Comparison of ENCODE assay signal across 9 mouse cellular contexts in genomic region chr2:165320531-165321150, GRCm38 (mm10). TPM values are rescaled to one million over a fixed set of nuclear protein-coding genes. Genes with fewer than 3 reads are reported as not detected.
A peak's percentile ranks its signal among the peaks of the same experiment; 100 is the strongest.
DNase-seq lines count a peak whose midpoint lies in the region; ATAC-seq lines count a peak whose summit lies in the region.
"Had no signal": no experiment of that assay in that cellular context is flagged by ENCODE, and none has a peak within 500 bp of the region (broad histone marks: within the 10 kb centered on the region; RNA-seq: fewer than 3 reads in every experiment).

No protein-coding gene starts in this region.

- peaks cover 9% of the 10 kb centered on the region for H3K36me3 ChIP-seq in kidney, embryonic 16.5 days (ENCODE audit: insufficient read depth, low read length)
- H3K36me3 ChIP-seq in megakaryocyte, embryonic 14.5 days (replicated peaks; ENCODE audit: low read length), result peaks cover 59% of the 10 kb centered on the region

- no peaks in the 10 kb centered on the region for H3K27me3 ChIP-seq in kidney, embryonic 16.5 days (ENCODE audit: insufficient read depth, low read length)
- no peaks in the 10 kb centered on the region for H3K27me3 ChIP-seq in megakaryocyte, embryonic 14.5 days (replicated peaks)

- no peak overlapping the region for H3K4me3 ChIP-seq in kidney, embryonic 16.5 days (ENCODE audit: low read length)
- peak overlapping the region; percentile 86 for H3K4me3 ChIP-seq in megakaryocyte, embryonic 14.5 days (replicated peaks)

- no peaks in the 10 kb centered on the region for H3K9me3 ChIP-seq in kidney, embryonic 16.5 days (ENCODE audit: low read length)
- no peaks in the 10 kb centered on the region for H3K9me3 ChIP-seq in megakaryocyte, embryonic 14.5 days

- H3K9ac ChIP-seq in kidney, embryonic 16.5 days (replicated peaks; ENCODE audit: low read length), result 0 out of 2 replicates have a peak overlapping the region, but pooled peaks have one; percentile 32

- no peak for ATAC-seq in kidney, embryonic 16.5 days (ENCODE audit: low FRiP score, low TSS enrichment)

- H3K4me2 ChIP-seq in kidney, embryonic 16.5 days (replicated peaks; ENCODE audit: low read depth, low read length), result no peak overlapping the region; the same call in 1 of the 2 replicates

- DNase-seq in kidney, adult 18-20 months, result no peak
- peak; percentile 69 for DNase-seq in cerebellum, adult 11-12 months
- DNase-seq in heart, adult 18-20 months, result peak; percentile 74 to 85
- peak; percentile 50 to 51 for DNase-seq in kidney, postnatal 36 days
- DNase-seq in B cell, adult 2 months, result no peak
- DNase-seq in urinary bladder, postnatal 10 days (ENCODE audit: low spot score), result no peak

- 48% methylated on average over 12 of the region's 12 CpGs for WGBS in kidney, embryonic 16.5 days

- peaks cover 95% of the 10 kb centered on the region for H3K4me1 ChIP-seq in kidney, embryonic 16.5 days (ENCODE audit: insufficient read depth, low read length)
- peaks cover 99% of the 10 kb centered on the region for H3K4me1 ChIP-seq in megakaryocyte, embryonic 14.5 days

- H3K27ac ChIP-seq in kidney, embryonic 16.5 days (ENCODE audit: low read length), result peak overlapping the region; percentile 84

RNA-seq across cellular contexts. Expression of gene Elmo2, which starts 5.6 kb away (rescaled TPM):
- polyA plus RNA-seq in kidney, embryonic 16.5 days (2015; fragmentation: Nextera tagmentation; extraction: Ambion mirVana), result 88.4 and 93.7 TPM in 2 replicates
- 10 to 100 TPM; 14.8 to 21.1 TPM for total RNA-seq in heart, adult 18-20 months (2021)
- polyA plus RNA-seq in megakaryocyte, embryonic 14.5 days (2012; ENCODE audit: insufficient read depth, low replicate concordance), result 15.3 and 16.3 TPM in 2 replicates

RNA-seq across cellular contexts. Expression of gene Slc35c2, which starts 33.0 kb away (rescaled TPM):
- 62.4 and 62.8 TPM in 2 replicates for polyA plus RNA-seq in kidney, embryonic 16.5 days (2015; fragmentation: Nextera tagmentation; extraction: Ambion mirVana)
- total RNA-seq in heart, adult 18-20 months (2021), result 10 to 100 TPM; 16.3 to 18.0 TPM
- polyA plus RNA-seq in megakaryocyte, embryonic 14.5 days (2012; ENCODE audit: insufficient read depth, low replicate concordance), result 55.8 and 62.9 TPM in 2 replicates

RNA-seq across cellular contexts. Expression of gene Zfp663, which starts 47.9 kb away (rescaled TPM):
- polyA plus RNA-seq in kidney, embryonic 16.5 days (2015; fragmentation: Nextera tagmentation; extraction: Ambion mirVana), result 1.1 and 1.3 TPM in 2 replicates
- not detected for total RNA-seq in heart, adult 18-20 months (2021)
- polyA plus RNA-seq in megakaryocyte, embryonic 14.5 days (2012; ENCODE audit: insufficient read depth, low replicate concordance), result not detected in 2 replicates
- polyA plus RNA-seq: large intestine, adult 2 months had no signal

Comparison
In these comparisons a context has a peak if more than half of its experiments do, and no peak if none do; other contexts are left out.
1. DNase-seq: peak in cerebellum, adult 11-12 months (single experiment), heart, adult 18-20 months (2 of 2) and kidney, postnatal 36 days (2 of 2); none in kidney, adult 18-20 months (single experiment), B cell, adult 2 months (0 of 2) and urinary bladder, postnatal 10 days (single experiment).